Mouse (Mus musculus): ENCODE measurements around the gene Tmem217.

DNA sequence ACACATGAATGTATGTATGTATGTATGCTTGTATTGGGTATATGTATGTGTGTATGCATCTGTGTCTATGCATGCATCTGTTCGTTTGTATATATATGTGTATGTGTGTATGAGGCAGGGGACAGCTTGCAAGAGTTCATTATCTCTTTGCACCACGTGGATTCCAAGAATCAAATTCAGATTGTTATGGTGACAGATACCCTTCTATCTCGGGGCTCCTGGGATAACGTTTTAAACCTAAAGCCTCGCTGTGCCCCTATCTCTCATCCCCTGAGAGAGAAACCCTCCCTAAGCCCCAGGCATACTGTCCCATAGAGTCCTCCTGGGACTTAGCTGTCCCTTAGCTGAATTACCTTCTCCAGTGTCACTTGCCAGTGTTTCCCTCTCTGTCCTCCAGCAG, 31.4 kb upstream of the Tmem217 start:
- TF ChIP-seq CTCF (IDR thresholded peaks at IDR 0.05; ENCODE audit: control insufficient read depth, insufficient read depth, insufficient replicate concordance, low read depth, low read length) = no peak
- TF ChIP-seq POLR2A (IDR thresholded peaks at IDR 0.05; ENCODE audit: control insufficient read depth, low read depth, low read length) = no peak

All from testis, adult 2 months (tissue).